Mouse (Mus musculus): ENCODE results near the gene Mlph.

Mlph gene

GRCm38 (mm10) chr1:90914948-90915569, at the start of gene Mlph:
Mlph (plus strand) TSS chr1:90915085.
- no peak for DNase-seq (ENCODE audit: low spot score in 2 of 2)

GRCm38 (mm10) chr1:90866734-90867133, 48.2 kb upstream of the Mlph start:
- no peak for DNase-seq (ENCODE audit: low spot score in 2 of 2)

GRCm38 (mm10) chr1:90870581-90870980, 44.3 kb upstream of the Mlph start:
- no peak for DNase-seq (ENCODE audit: low spot score in 2 of 2)

- DNase-seq (ENCODE audit: low spot score in 2 of 2): no peak
These were observed 39.5 kb upstream of the Mlph start for GRCm38 (mm10) chr1:90875371-90875770.

GRCm38 (mm10) chr1:90875961-90876360, 38.9 kb upstream of the Mlph start:
- no peak for DNase-seq (ENCODE audit: low spot score in 2 of 2)

- DNase-seq (ENCODE audit: low spot score in 2 of 2): no peak
These were observed 38.2 kb upstream of the Mlph start for GRCm38 (mm10) chr1:90876486-90877270.

- DNase-seq (ENCODE audit: low spot score in 2 of 2): no peak
These were observed 29.0 kb upstream of the Mlph start for GRCm38 (mm10) chr1:90885771-90886460.

- no peak for DNase-seq (ENCODE audit: low spot score in 2 of 2)
These were observed 20.4 kb upstream of the Mlph start for GRCm38 (mm10) chr1:90894521-90894920.

GRCm38 (mm10) chr1:90895004-90895403, 19.9 kb upstream of the Mlph start:
- DNase-seq (ENCODE audit: low spot score in 2 of 2): no peak

GRCm38 (mm10) chr1:90896281-90896680, 18.6 kb upstream of the Mlph start:
- DNase-seq (ENCODE audit: low spot score in 2 of 2): no peak

- DNase-seq (ENCODE audit: low spot score in 2 of 2): no peak
These were observed 18.0 kb upstream of the Mlph start for GRCm38 (mm10) chr1:90896741-90897361.

GRCm38 (mm10) chr1:90898012-90898411, 16.9 kb upstream of the Mlph start:
- DNase-seq (ENCODE audit: low spot score in 2 of 2): no peak

- DNase-seq (ENCODE audit: low spot score in 2 of 2): no peak
These were observed 15.1 kb upstream of the Mlph start for GRCm38 (mm10) chr1:90899816-90900215.

- no peak for DNase-seq (ENCODE audit: low spot score in 2 of 2)
These were observed 14.5 kb upstream of the Mlph start for GRCm38 (mm10) chr1:90900406-90900805.

- DNase-seq (ENCODE audit: low spot score in 2 of 2): no peak
These were observed 13.6 kb upstream of the Mlph start for GRCm38 (mm10) chr1:90901246-90901645.

- DNase-seq (ENCODE audit: low spot score in 2 of 2): no peak
These were observed 13.1 kb upstream of the Mlph start for GRCm38 (mm10) chr1:90901681-90902208.

- no peak for DNase-seq (ENCODE audit: low spot score in 2 of 2)
These were observed 12.1 kb upstream of the Mlph start for GRCm38 (mm10) chr1:90902751-90903150.

GRCm38 (mm10) chr1:90903211-90903945, 11.5 kb upstream of the Mlph start:
- DNase-seq (ENCODE audit: low spot score in 2 of 2): no peak

- DNase-seq (ENCODE audit: low spot score in 2 of 2): peak; percentile 46 to 56
These were observed 10.9 kb upstream of the Mlph start for GRCm38 (mm10) chr1:90903971-90904458.

GRCm38 (mm10) chr1:90904729-90905404, 10.0 kb upstream of the Mlph start:
- DNase-seq (ENCODE audit: low spot score in 2 of 2): no peak

GRCm38 (mm10) chr1:90906357-90906756, 8.5 kb upstream of the Mlph start:
- peak in 1 of 2 experiments; percentile 52 for DNase-seq (ENCODE audit: low spot score in 2 of 2)
